Mouse (Mus musculus) intestine, embryonic 14.5 days (tissue): ENCODE data around the gene Dis3. TPM values are rescaled to one million over a fixed set of nuclear protein-coding genes. Genes with fewer than 3 reads are reported as not detected.

ENCODE experiments used
- ATAC-seq: fragments of 200-750 bp; cut with Nextera tagmentation; replicated peaks from 2 replicates; pipeline ENCODE4 v1.8.0; 2017; ENCODE audit warnings: low read depth, moderate number of reproducible peaks, moderate TSS enrichment, moderate library complexity; ENCODE audit not compliant: low FRiP score, low TSS enrichment
- DNase-seq: peaks from one replicate; pipeline ENCODE4 v3.0.0-alpha.2; 2018; ENCODE audit warnings: low spot score
- H3K27ac ChIP-seq: fragments of 300-500 bp; sonication (generic); 2 replicates; pipeline ENCODE4 v1.5.1; 2014; ENCODE audit warnings: low read depth, mild to moderate bottlenecking, control low read depth
- H3K27me3 ChIP-seq: fragments of 300-500 bp; sonication (generic); replicated peaks from 2 replicates; pipeline ENCODE4 v1.6.1; 2014; ENCODE audit warnings: low read length, control low read depth; ENCODE audit not compliant: control insufficient read depth, insufficient read depth
- H3K36me3 ChIP-seq: fragments of 300-500 bp; sonication (generic); 2 replicates; pipeline ENCODE4 v1.6.1; 2014; ENCODE audit warnings: low read length, control low read depth; ENCODE audit not compliant: control insufficient read depth, insufficient read depth
- H3K4me1 ChIP-seq: fragments of 300-500 bp; sonication (generic); replicated peaks from 2 replicates; pipeline ENCODE4 v1.6.1; 2014; ENCODE audit warnings: low read length, control low read depth, mixed read lengths; ENCODE audit not compliant: control insufficient read depth, insufficient read depth
- H3K4me2 ChIP-seq: fragments of 300-500 bp; sonication (generic); 2 replicates; pipeline ENCODE4 v1.6.1; 2014; ENCODE audit warnings: low read length
- H3K4me3 ChIP-seq: fragments of 300-500 bp; sonication (generic); 2 replicates; pipeline ENCODE4 v1.5.1; 2014; ENCODE audit warnings: low read depth, low read length, control low read depth, mixed read lengths
- H3K9ac ChIP-seq: fragments of 300-500 bp; sonication (generic); 2 replicates; pipeline ENCODE4 v1.6.1; 2014; ENCODE audit warnings: mild to moderate bottlenecking, low read length
- H3K9me3 ChIP-seq: fragments of 300-500 bp; sonication (generic); 2 replicates; pipeline ENCODE4 v1.6.1; 2016; ENCODE audit warnings: low read length, control low read depth; ENCODE audit not compliant: control insufficient read depth
- WGBS: fragments of 180-500 bp; shearing (Covaris S2); extraction: QIAGEN DNeasy Blood & Tissue Kit; methylation state at CpG from one replicate; pipeline ENCODE4 v1.1.7; 2014; 5-methylcytosine and 5-hydroxymethylcytosine counted together
- polyA plus RNA-seq: library from polyadenylated mRNA; unstranded; fragments of >200 nt; fragmentation: Nextera tagmentation; extraction: Ambion mirVana; gene quantifications from 2 replicates; pipeline ENCODE4 v1.2.1, GENCODE M21; 2014

The Dis3 gene
- polyA plus RNA-seq, 1 experiment from 2014 or later, result 46.6 TPM

GRCm38 (mm10) chr14:99104542-99105123 lies 5.1 kb upstream of the Dis3 start:
- H3K4me1 ChIP-seq, result no peaks in the 10 kb centered on the region; the same call in 1 of the 2 replicates
- ATAC-seq, result no peak
- no peaks in the 10 kb centered on the region for H3K27me3 ChIP-seq
- 90% methylated on average over 6 of the region's 6 CpGs for WGBS
- H3K27ac ChIP-seq, result no peak overlapping the region
- peaks cover 69% of the 10 kb centered on the region for H3K36me3 ChIP-seq
- no peak overlapping the region for H3K9ac ChIP-seq
- no peak overlapping the region for H3K4me3 ChIP-seq
- H3K4me2 ChIP-seq, result no peak overlapping the region
- DNase-seq, result no peak
- no peaks in the 10 kb centered on the region for H3K9me3 ChIP-seq

- Histone ChIP-seq H3K4me2 (no peak overlapping the region), H3K36me3 (peaks cover 59% of the 10 kb centered on the region), H3K9me3 (no peaks in the 10 kb centered on the region), H3K9ac (no peak overlapping the region), H3K27ac (no peak overlapping the region), H3K4me3 (no peak overlapping the region), H3K4me1 (peaks cover 7% of the 10 kb centered on the region), H3K27me3 (no peaks in the 10 kb centered on the region)
- WGBS, result 85% methylated on average over 4 of the region's 4 CpGs
- no peak for DNase-seq
- ATAC-seq, result no peak
Measured at GRCm38 (mm10) chr14:99103050-99103449, 3.5 kb upstream of the Dis3 start.

- H3K4me1 ChIP-seq, result peaks cover 7% of the 10 kb centered on the region
- H3K27me3 ChIP-seq, result no peaks in the 10 kb centered on the region
- DNase-seq (no peak), ATAC-seq (no peak)
- H3K4me2 ChIP-seq, result peak overlapping the region; percentile 67
- 8% methylated on average over 20 of the region's 20 CpGs for WGBS
- peaks cover 64% of the 10 kb centered on the region for H3K36me3 ChIP-seq
- H3K9me3 ChIP-seq, result no peaks in the 10 kb centered on the region
- peak overlapping the region; percentile 57 for H3K4me3 ChIP-seq
- H3K9ac ChIP-seq, result peak overlapping the region; percentile 96
- H3K27ac ChIP-seq, result no peak overlapping the region
Measured at GRCm38 (mm10) chr14:99099967-99100587, 507 bp upstream of the Dis3 start.

GRCm38 (mm10) chr14:99088947-99089346 lies 10.6 kb downstream of the Dis3 start:
- no peaks in the 10 kb centered on the region for H3K4me1 ChIP-seq
- peaks cover 87% of the 10 kb centered on the region for H3K36me3 ChIP-seq
- H3K9ac ChIP-seq, result no peak overlapping the region
- no peak overlapping the region for H3K4me2 ChIP-seq
- H3K4me3 ChIP-seq, result no peak overlapping the region
- no peaks in the 10 kb centered on the region for H3K27me3 ChIP-seq
- no peaks in the 10 kb centered on the region for H3K9me3 ChIP-seq
- ATAC-seq (no peak), DNase-seq (no peak)
- H3K27ac ChIP-seq, result no peak overlapping the region
- 94% methylated on average over 7 of the region's 7 CpGs for WGBS

GRCm38 (mm10) chr14:99071146-99071545 lies 28.4 kb downstream of the Dis3 start:
- Histone ChIP-seq H3K9ac (no peak overlapping the region), H3K27ac (no peak overlapping the region), H3K27me3 (no peaks in the 10 kb centered on the region), H3K4me3 (no peak overlapping the region), H3K9me3 (no peaks in the 10 kb centered on the region), H3K4me1 (no peaks in the 10 kb centered on the region), H3K4me2 (no peak overlapping the region), H3K36me3 (peaks cover 83% of the 10 kb centered on the region)
- WGBS, result 87% methylated on average over 4 of the region's 4 CpGs
- DNase-seq, result no peak
- no peak for ATAC-seq

- H3K36me3 ChIP-seq, result peaks cover 64% of the 10 kb centered on the region
- no peak overlapping the region for H3K4me3 ChIP-seq
- H3K27me3 ChIP-seq, result no peaks in the 10 kb centered on the region
- no peak overlapping the region for H3K4me2 ChIP-seq
- DNase-seq (no peak), ATAC-seq (no peak)
- no peaks in the 10 kb centered on the region for H3K4me1 ChIP-seq
- WGBS, result 91% methylated on average over 2 of the region's 2 CpGs
- H3K9me3 ChIP-seq, result no peaks in the 10 kb centered on the region
- H3K9ac ChIP-seq, result no peak overlapping the region
- no peak overlapping the region for H3K27ac ChIP-seq
Measured at GRCm38 (mm10) chr14:99063091-99063490, 36.5 kb downstream of the Dis3 start.

GRCm38 (mm10) chr14:99060616-99061015 lies 39.0 kb downstream of the Dis3 start:
- Histone ChIP-seq H3K4me3 (no peak overlapping the region), H3K4me2 (no peak overlapping the region), H3K9ac (no peak overlapping the region), H3K27ac (no peak overlapping the region), H3K36me3 (peaks cover 58% of the 10 kb centered on the region), H3K27me3 (no peaks in the 10 kb centered on the region), H3K9me3 (no peaks in the 10 kb centered on the region), H3K4me1 (no peaks in the 10 kb centered on the region)
- DNase-seq (no peak), ATAC-seq (no peak)
- 84% methylated on average over 12 of the region's 12 CpGs for WGBS

- H3K4me1 ChIP-seq, result no peaks in the 10 kb centered on the region
Measured at GRCm38 (mm10) chr14:99058959-99059586, 40.5 kb downstream of the Dis3 start.

More at GRCm38 (mm10) chr14:99058959-99059586, 40.5 kb downstream of the Dis3 start:
- 87% methylated on average over 7 of the region's 7 CpGs for WGBS
- Histone ChIP-seq H3K27me3 (no peaks in the 10 kb centered on the region), H3K4me2 (no peak overlapping the region), H3K27ac (no peak overlapping the region), H3K9ac (no peak overlapping the region), H3K4me3 (no peak overlapping the region), H3K36me3 (peaks cover 53% of the 10 kb centered on the region), H3K9me3 (no peaks in the 10 kb centered on the region)
- DNase-seq (no peak), ATAC-seq (no peak)
